Mouse (Mus musculus) MEL (cell line): ENCODE data around the gene Cep170. TPM values are rescaled to one million over a fixed set of nuclear protein-coding genes. Genes with fewer than 3 reads are reported as not detected.

Experiments used
- DNase-seq: peaks from one replicate; pipeline ENCODE4 v3.0.0; 2011; ENCODE audit warnings: low read depth, low spot score
- H3K27ac ChIP-seq: 2 replicates; pipeline ENCODE4 v1.5.1; 2012; ENCODE audit warnings: low read depth, mild to moderate bottlenecking, control low read depth, low read length, moderate library complexity; ENCODE audit not compliant: control insufficient read depth
- H3K27me3 ChIP-seq, 2 experiments: fragments of 150-350 bp in 1 of 2; sonication (generic) in 1 of 2; 2 replicates each; pipeline ENCODE4 v1.6.1; 2012; ENCODE audit warnings: low read length in 2 of 2, mild to moderate bottlenecking in 2 of 2, improper control_type of control experiment in 1 of 2, moderate library complexity in 1 of 2; ENCODE audit not compliant: insufficient read depth in 2 of 2, control insufficient read depth in 1 of 2
- H3K36me3 ChIP-seq, 2 experiments: 2 replicates each; pipeline ENCODE4 v1.6.1; 2012 to 2014; ENCODE audit warnings: low read length in 2 of 2, improper control_type of control experiment in 1 of 2, inconsistent platforms in 1 of 2, mild to moderate bottlenecking in 1 of 2; ENCODE audit not compliant: insufficient read depth in 2 of 2, control insufficient read depth in 1 of 2
- H3K4me1 ChIP-seq, 2 experiments: fragments of 150-350 bp in 1 of 2; sonication (generic) in 1 of 2; 2 replicates each; pipeline ENCODE4 v1.6.1; 2012; ENCODE audit warnings: low read length in 2 of 2, improper control_type of control experiment in 1 of 2, mild to moderate bottlenecking in 1 of 2; ENCODE audit not compliant: insufficient read depth in 2 of 2, control insufficient read depth in 1 of 2
- H3K4me3 ChIP-seq, 2 experiments: fragments of 150-350 bp in 1 of 2; sonication (generic) in 1 of 2; 2 replicates each; pipeline ENCODE4 v1.5.1; 2012; ENCODE audit warnings: low read depth in 2 of 2, low read length in 2 of 2, mild to moderate bottlenecking in 2 of 2, moderate library complexity in 2 of 2, control low read depth in 1 of 2, improper control_type of control experiment in 1 of 2; ENCODE audit not compliant: control insufficient read depth in 1 of 2, insufficient read depth in 1 of 2
- H3K79me2 ChIP-seq: 2 replicates; pipeline ENCODE4 v1.6.1; 2012; ENCODE audit warnings: mild to moderate bottlenecking, low read length, moderate library complexity; ENCODE audit not compliant: control insufficient read depth, poor library complexity, insufficient read depth
- H3K9ac ChIP-seq: 2 replicates; pipeline ENCODE4 v1.6.1; 2012; ENCODE audit warnings: low read depth, mild to moderate bottlenecking, control low read depth, low read length, moderate library complexity; ENCODE audit not compliant: control insufficient read depth, poor library complexity, severe bottlenecking
- H3K9me3 ChIP-seq: fragments of 150-350 bp; sonication (generic); replicated peaks from 2 replicates; pipeline ENCODE4 v1.6.1; 2012; ENCODE audit warnings: mild to moderate bottlenecking, low read length, improper control_type of control experiment, moderate library complexity; ENCODE audit not compliant: insufficient read depth
- CHD1 ChIP-seq: IDR thresholded peaks from 2 replicates; pipeline ENCODE4 v1.6.1; 2012; ENCODE audit warnings: low read depth, mild to moderate bottlenecking, inconsistent platforms, low read length, improper control_type of control experiment
- CHD2 ChIP-seq: IDR thresholded peaks from 2 replicates; pipeline ENCODE4 v1.6.1; 2011; ENCODE audit warnings: low read length, improper control_type of control experiment
- CTCF ChIP-seq, 3 experiments: IDR thresholded peaks in 2 of 3; conservative IDR thresholded peaks in 1 of 3; 2 replicates each; pipeline ENCODE4 v1.5.1; 2011 to 2012; ENCODE audit warnings: low read length in 3 of 3, low read depth in 2 of 3, mild to moderate bottlenecking in 2 of 3, improper control_type of control experiment in 1 of 3, inconsistent platforms in 1 of 3, mixed read lengths in 1 of 3, moderate library complexity in 1 of 3; ENCODE audit not compliant: control insufficient read depth in 1 of 3, insufficient read depth in 1 of 3, poor library complexity in 1 of 3, severe bottlenecking in 1 of 3
- ELF1 ChIP-seq: IDR thresholded peaks from 2 replicates; pipeline ENCODE4 v1.6.1; 2014; ENCODE audit warnings: low read depth, mild to moderate bottlenecking, inconsistent platforms, low read length, improper control_type of control experiment, moderate library complexity
- EP300 ChIP-seq, 2 experiments: IDR thresholded peaks; 2 replicates each; pipeline ENCODE4 v1.6.1; 2011; ENCODE audit warnings: improper control_type of control experiment in 2 of 2, low read length in 2 of 2, low read depth in 1 of 2, mild to moderate bottlenecking in 1 of 2
- GABPA ChIP-seq: IDR thresholded peaks from 2 replicates; pipeline ENCODE4 v1.6.1; 2012; ENCODE audit warnings: low read depth, mild to moderate bottlenecking, inconsistent platforms, low read length, improper control_type of control experiment, moderate library complexity
- GATA1 ChIP-seq: IDR thresholded peaks from 2 replicates; pipeline ENCODE4 v1.6.1; 2011; ENCODE audit warnings: low read depth, low read length, improper control_type of control experiment
- JUND ChIP-seq: IDR thresholded peaks from 2 replicates; pipeline ENCODE4 v1.6.1; 2011; ENCODE audit warnings: low read depth, mild to moderate bottlenecking, improper control_type of control experiment, low read length
- MAFK ChIP-seq: IDR thresholded peaks from 2 replicates; pipeline ENCODE4 v1.6.1; 2011; ENCODE audit warnings: low read depth, mild to moderate bottlenecking, low read length, improper control_type of control experiment, borderline replicate concordance
- MAZ ChIP-seq: IDR thresholded peaks from 2 replicates; pipeline ENCODE4 v1.6.1; 2012; ENCODE audit warnings: low read depth, mild to moderate bottlenecking, inconsistent platforms, low read length, improper control_type of control experiment
- MEF2A ChIP-seq: IDR thresholded peaks from 2 replicates; pipeline ENCODE4 v1.6.1; 2014; ENCODE audit warnings: low read depth, mild to moderate bottlenecking, inconsistent platforms, low read length, improper control_type of control experiment; ENCODE audit not compliant: poor library complexity, insufficient replicate concordance, severe bottlenecking; ENCODE audit errors: extremely low read depth
- NELFE ChIP-seq: IDR thresholded peaks from 2 replicates; pipeline ENCODE4 v1.6.1; 2011; ENCODE audit warnings: low read depth, low read length, improper control_type of control experiment
- NRF1 ChIP-seq: IDR thresholded peaks from 2 replicates; pipeline ENCODE4 v1.6.1; 2014; ENCODE audit warnings: low read depth, mild to moderate bottlenecking, inconsistent platforms, low read length, improper control_type of control experiment, moderate library complexity; ENCODE audit not compliant: poor library complexity, insufficient read depth, severe bottlenecking
- POLR2A ChIP-seq, 2 experiments: IDR thresholded peaks; 2 replicates each; pipeline ENCODE4 v1.6.1; 2011 to 2012; ENCODE audit warnings: low read length in 2 of 2, mild to moderate bottlenecking in 2 of 2, control low read depth in 1 of 2, improper control_type of control experiment in 1 of 2, low read depth in 1 of 2, moderate library complexity in 1 of 2; ENCODE audit not compliant: control insufficient read depth in 1 of 2, insufficient read depth in 1 of 2, poor library complexity in 1 of 2
- POLR2AphosphoS5 ChIP-seq: IDR thresholded peaks from 2 replicates; pipeline ENCODE4 v1.6.1; 2012; ENCODE audit warnings: low read depth, borderline replicate concordance, mild to moderate bottlenecking, inconsistent platforms, low read length, moderate library complexity, mixed read lengths
- RAD21 ChIP-seq: IDR thresholded peaks from 2 replicates; pipeline ENCODE4 v1.6.1; 2011; ENCODE audit warnings: mild to moderate bottlenecking, low read depth, low read length, improper control_type of control experiment
- RCOR1 ChIP-seq: IDR thresholded peaks from 2 replicates; pipeline ENCODE4 v1.6.1; 2012; ENCODE audit warnings: low read depth, mild to moderate bottlenecking, inconsistent platforms, low read length, improper control_type of control experiment
- SIN3A ChIP-seq: IDR thresholded peaks from 2 replicates; pipeline ENCODE4 v1.6.1; 2012; ENCODE audit warnings: low read length, improper control_type of control experiment, inconsistent platforms
- SMC3 ChIP-seq: IDR thresholded peaks from 2 replicates; pipeline ENCODE4 v1.6.1; 2011; ENCODE audit warnings: low read depth, low read length, improper control_type of control experiment
- TBP ChIP-seq: IDR thresholded peaks from 2 replicates; pipeline ENCODE4 v1.8.0; 2011; ENCODE audit warnings: low read depth, low read length, improper control_type of control experiment
- TCF12 ChIP-seq: IDR thresholded peaks from 2 replicates; pipeline ENCODE4 v1.6.1; 2014; ENCODE audit warnings: low read depth, mild to moderate bottlenecking, inconsistent platforms, low read length, improper control_type of control experiment, moderate library complexity
- UBTF ChIP-seq: IDR thresholded peaks from 2 replicates; pipeline ENCODE4 v1.6.1; 2012; ENCODE audit warnings: low read depth, mild to moderate bottlenecking, inconsistent platforms, low read length, improper control_type of control experiment, moderate library complexity, borderline replicate concordance; ENCODE audit not compliant: insufficient read depth
- ZC3H11A ChIP-seq: IDR thresholded peaks from 2 replicates; pipeline ENCODE4 v1.6.1; 2012; ENCODE audit warnings: low read depth, mild to moderate bottlenecking, inconsistent platforms, low read length, improper control_type of control experiment
- ZKSCAN1 ChIP-seq: IDR thresholded peaks from 2 replicates; pipeline ENCODE4 v1.6.1; 2012; ENCODE audit warnings: low read depth, mild to moderate bottlenecking, inconsistent platforms, low read length, improper control_type of control experiment, moderate library complexity
- ZMIZ1 ChIP-seq: IDR thresholded peaks from 2 replicates; pipeline ENCODE4 v1.6.1; 2012; ENCODE audit warnings: low read depth, mild to moderate bottlenecking, inconsistent platforms, low read length, improper control_type of control experiment, moderate library complexity
- ZNF384 ChIP-seq: IDR thresholded peaks from 2 replicates; pipeline ENCODE4 v1.6.1; 2012; ENCODE audit warnings: low read depth, mild to moderate bottlenecking, inconsistent platforms, low read length, improper control_type of control experiment
- polyA plus RNA-seq, 2 experiments: library from polyadenylated mRNA; stranded (reverse) in 1 of 2; unstranded in 1 of 2; fragments of >175 nt in 1 of 2; fragments of >200 nt in 1 of 2; gene quantifications; 2 replicates each; pipeline versions ENCODE4 v1.2.1 to v1.2.4; 2012; ENCODE audit warnings: low replicate concordance in 2 of 2, low read depth in 1 of 2; ENCODE audit not compliant: insufficient read length in 2 of 2, insufficient read depth in 1 of 2, missing spikeins in 1 of 2
- total RNA-seq: library from RNA; depleted of rRNA; stranded (reverse); fragments of 300-350 nt; gene quantifications from 2 replicates; pipeline ENCODE4 v1.2.3, GENCODE M21; 2012

The Cep170 gene
- total and polyA plus RNA-seq, 3 experiments, result 9.2 to 423 (median 13.9) TPM

GRCm38 (mm10) chr1:176700226-176700625, 113.6 kb downstream of the Cep170 start:
- Histone ChIP-seq H3K27me3 (peaks cover 0 to 3% of the 10 kb centered on the region in 2 experiments; a peak in 2 of 4 replicates), H3K4me1 (no peaks in the 10 kb centered on the region), H3K9ac (no peak overlapping the region), H3K36me3 (no peaks in the 10 kb centered on the region), H3K27ac (no peak overlapping the region), H3K79me2 (no peaks in the 10 kb centered on the region), H3K9me3 (no peaks in the 10 kb centered on the region), H3K4me3 (no peak overlapping the region)
- DNase-seq, result no peak
- TF ChIP-seq ELF1, result no peak
- TF ChIP-seq ZMIZ1, result no peak
- no peak for TF ChIP-seq TBP
- TF ChIP-seq ZC3H11A, result no peak
- no peak for TF ChIP-seq CHD2
- no peak for TF ChIP-seq NRF1
- no peak for TF ChIP-seq POLR2A (IDR thresholded peaks at IDR 0.05; ENCODE audit: control insufficient read depth in 1 of 2, insufficient read depth in 1 of 2, low read depth in 1 of 2, low read length in 2 of 2, poor library complexity in 1 of 2)
- TF ChIP-seq SIN3A, result no peak
- no peak for TF ChIP-seq NELFE
- no peak for TF ChIP-seq MAFK
- TF ChIP-seq ZNF384, result no peak
- TF ChIP-seq RCOR1, result no peak
- no peak for TF ChIP-seq POLR2AphosphoS5
- no peak for TF ChIP-seq TCF12

GRCm38 (mm10) chr1:176699793-176700192, 114.1 kb downstream of the Cep170 start:
- TF ChIP-seq TCF12 (no peak), SMC3 (peak; percentile 69), UBTF (no peak), RAD21 (peak; percentile 63), MEF2A (no peak), CTCF (IDR thresholded peaks at IDR 0.05 in 2 of 3, conservative IDR thresholded peaks at IDR 0.05 in 1 of 3; ENCODE audit: control insufficient read depth in 1 of 3, insufficient read depth in 1 of 3, low read depth in 2 of 3, low read length in 3 of 3, poor library complexity in 1 of 3, severe bottlenecking in 1 of 3) (peak; percentile 23 to 62 (median 59); a peak in 4 of 6 replicates), ELF1 (no peak), ZC3H11A (peak; percentile 52), JUND (no peak), EP300 (IDR thresholded peaks at IDR 0.05; ENCODE audit: low read depth in 1 of 2, low read length in 2 of 2) (no peak), ZKSCAN1 (no peak), MAZ (no peak), GABPA (no peak), GATA1 (no peak), CHD1 (no peak)
- H3K4me1 ChIP-seq, result no peaks in the 10 kb centered on the region
- peaks cover 0 to 3% of the 10 kb centered on the region in 2 experiments; a peak in 2 of 4 replicates for H3K27me3 ChIP-seq
- H3K27ac ChIP-seq, result no peak overlapping the region
- H3K4me3 ChIP-seq, result no peak overlapping the region
- peak; percentile 16 for DNase-seq
- H3K9ac ChIP-seq, result no peak overlapping the region
- no peaks in the 10 kb centered on the region for H3K36me3 ChIP-seq
- no peaks in the 10 kb centered on the region for H3K9me3 ChIP-seq
- no peaks in the 10 kb centered on the region for H3K79me2 ChIP-seq
